Comparison of ENCODE assay signal across 18 mouse cellular contexts in genomic region chr3:108689979-108690378, GRCm38 (mm10). TPM values are rescaled to one million over a fixed set of nuclear protein-coding genes. Genes with fewer than 3 reads are reported as not detected.
DNase-seq lines count a peak whose midpoint lies in the region; ATAC-seq and TF ChIP-seq lines count a peak whose summit lies in the region.
"Had no signal": no experiment of that assay in that cellular context is flagged by ENCODE, and none has a peak within 500 bp of the region (broad histone marks: within the 10 kb centered on the region; RNA-seq: fewer than 3 reads in every experiment).

No protein-coding gene starts in this region.

- TF ChIP-seq POLR2A in heart, adult 2 months (IDR thresholded peaks at IDR 0.05; ENCODE audit: insufficient read depth, low read depth, low read length), result no peak

- intact Hi-C loops in heart, adult 2 months (cut with DNase I), result no loop called here

- H3K4me2 ChIP-seq in forebrain, embryonic 14.5 days (ENCODE audit: low read length), result no peak overlapping the region
- no peak overlapping the region for H3K4me2 ChIP-seq in forebrain, embryonic 16.5 days (ENCODE audit: low read length)
- no peak overlapping the region for H3K4me2 ChIP-seq in embryonic facial prominence, embryonic 15.5 days (replicated peaks)
- H3K4me2 ChIP-seq: heart, embryonic 11.5 days; midbrain, embryonic 12.5 days had no signal

- peak; percentile 27 for DNase-seq in forebrain, embryonic 14.5 days (ENCODE audit: low spot score)
- peak; percentile 32 for DNase-seq in lung, postnatal 10 days
- no peak for DNase-seq in lung, postnatal 4 days
- DNase-seq in telencephalon, adult 2 months (ENCODE audit: low read depth, low spot score), result peak; percentile 33
- DNase-seq in right cerebral cortex, postnatal 10 days (ENCODE audit: low spot score in 2 of 2), result no peak
- DNase-seq in heart, adult 2 months, result no peak
- DNase-seq: gastrocnemius, postnatal 10 days; heart, postnatal 36 days; kidney, adult 8-10 months; liver, postnatal 0 days; right cerebral cortex, postnatal 25 days; thymus, adult 2 months had no signal

- no peak for TF ChIP-seq EP300 in heart, adult 2 months (IDR thresholded peaks at IDR 0.05; ENCODE audit: insufficient read depth, low read depth, low read length)

- no peaks in the 10 kb centered on the region for H3K27me3 ChIP-seq in forebrain, embryonic 14.5 days (replicated peaks; ENCODE audit: control insufficient read depth, insufficient read depth, low read length)
- H3K27me3 ChIP-seq in forebrain, embryonic 16.5 days (replicated peaks; ENCODE audit: control insufficient read depth, insufficient read depth, low read length), result no peaks in the 10 kb centered on the region
- no peaks in the 10 kb centered on the region for H3K27me3 ChIP-seq in embryonic facial prominence, embryonic 15.5 days
- H3K27me3 ChIP-seq in heart, adult 2 months (ENCODE audit: control insufficient read depth, insufficient read depth, low read length), result no peaks in the 10 kb centered on the region
- H3K27me3 ChIP-seq: midbrain, embryonic 12.5 days had no signal

- TF ChIP-seq CTCF in heart, adult 2 months (IDR thresholded peaks at IDR 0.05), result no peak

- no peaks in the 10 kb centered on the region for H3K79me2 ChIP-seq in heart, adult 2 months (replicated peaks; ENCODE audit: control insufficient read depth, insufficient read depth, low read length)

- H3K9ac ChIP-seq in forebrain, embryonic 14.5 days (ENCODE audit: low read length), result no peak overlapping the region
- H3K9ac ChIP-seq in forebrain, embryonic 16.5 days (replicated peaks; ENCODE audit: low read depth, low read length), result no peak overlapping the region
- H3K9ac ChIP-seq in embryonic facial prominence, embryonic 15.5 days, result no peak overlapping the region
- H3K9ac ChIP-seq in heart, adult 2 months (ENCODE audit: low read depth, low read length), result no peak overlapping the region
- H3K9ac ChIP-seq: liver, postnatal 0 days; midbrain, embryonic 12.5 days had no signal

- no peak for ATAC-seq in forebrain, embryonic 14.5 days
- no peak for ATAC-seq in forebrain, embryonic 16.5 days
- ATAC-seq in embryonic facial prominence, embryonic 15.5 days (ENCODE audit: insufficient number of reproducible peaks, low FRiP score, low TSS enrichment, low read depth), result peak; percentile 75; the same call in 1 of the 2 replicates
- ATAC-seq: activated CD4-positive, CD25-positive, alpha-beta regulatory T cell, adult 4 months; liver, postnatal 0 days had no signal

- H3K4me3 ChIP-seq in forebrain, embryonic 14.5 days (ENCODE audit: low read depth, low read length), result no peak overlapping the region
- no peak overlapping the region for H3K4me3 ChIP-seq in forebrain, embryonic 16.5 days (replicated peaks; ENCODE audit: low read length)
- H3K4me3 ChIP-seq in embryonic facial prominence, embryonic 15.5 days (replicated peaks), result no peak overlapping the region
- H3K4me3 ChIP-seq in heart, adult 2 months, result no peak overlapping the region
- H3K4me3 ChIP-seq: forebrain, embryonic 10.5 days; midbrain, embryonic 12.5 days had no signal

- H3K27ac ChIP-seq in forebrain, embryonic 14.5 days (ENCODE audit: low read depth, low read length), result no peak overlapping the region
- H3K27ac ChIP-seq in forebrain, embryonic 16.5 days (ENCODE audit: low read length), result no peak overlapping the region
- H3K27ac ChIP-seq in embryonic facial prominence, embryonic 15.5 days (replicated peaks), result peak overlapping the region; percentile 88
- H3K27ac ChIP-seq in heart, adult 2 months, result no peak overlapping the region
- H3K27ac ChIP-seq: forebrain, embryonic 10.5 days; midbrain, embryonic 12.5 days had no signal

- WGBS in forebrain, embryonic 14.5 days, result 69% methylated on average over 4 of the region's 4 CpGs
- WGBS in forebrain, embryonic 16.5 days, result 60% methylated on average over 4 of the region's 4 CpGs
- 19% methylated on average over 4 of the region's 4 CpGs for WGBS in embryonic facial prominence, embryonic 15.5 days
- WGBS in heart, adult 2 months, result 73% methylated on average over 4 of the region's 4 CpGs

- H3K36me3 ChIP-seq in forebrain, embryonic 14.5 days (ENCODE audit: control insufficient read depth, insufficient read depth, low read length), result peaks cover 46% of the 10 kb centered on the region
- H3K36me3 ChIP-seq in forebrain, embryonic 16.5 days (ENCODE audit: control insufficient read depth, insufficient read depth), result no peaks in the 10 kb centered on the region
- H3K36me3 ChIP-seq in embryonic facial prominence, embryonic 15.5 days, result peaks cover 42% of the 10 kb centered on the region
- H3K36me3 ChIP-seq in heart, adult 2 months (ENCODE audit: control insufficient read depth, insufficient read depth, low read length), result no peaks in the 10 kb centered on the region

- no peaks in the 10 kb centered on the region; the same call in 1 of the 2 replicates for H3K4me1 ChIP-seq in forebrain, embryonic 14.5 days (ENCODE audit: control insufficient read depth, insufficient read depth, low read length)
- no peaks in the 10 kb centered on the region; the same call in 1 of the 2 replicates for H3K4me1 ChIP-seq in forebrain, embryonic 16.5 days (replicated peaks; ENCODE audit: control insufficient read depth, insufficient read depth, low read length)
- H3K4me1 ChIP-seq in embryonic facial prominence, embryonic 15.5 days, result peaks cover 21% of the 10 kb centered on the region
- no peaks in the 10 kb centered on the region for H3K4me1 ChIP-seq in heart, adult 2 months (ENCODE audit: control insufficient read depth, insufficient read depth, low read length)
- H3K4me1 ChIP-seq: forebrain, embryonic 10.5 days had no signal

- no peaks in the 10 kb centered on the region for H3K9me3 ChIP-seq in forebrain, embryonic 14.5 days (replicated peaks; ENCODE audit: control insufficient read depth, low read length)
- H3K9me3 ChIP-seq in forebrain, embryonic 16.5 days (ENCODE audit: control insufficient read depth, low read length), result no peaks in the 10 kb centered on the region
- no peaks in the 10 kb centered on the region for H3K9me3 ChIP-seq in embryonic facial prominence, embryonic 15.5 days (replicated peaks)
- H3K9me3 ChIP-seq: forebrain, embryonic 10.5 days; midbrain, embryonic 12.5 days had no signal

RNA-seq across cellular contexts. Expression of gene Gpsm2, which starts 32.1 kb away (rescaled TPM):
- polyA plus RNA-seq in forebrain, embryonic 14.5 days (2014; fragmentation: Nextera tagmentation; extraction: Ambion mirVana), result 37.2 and 44.8 TPM in 2 replicates
- 33.7 and 36.7 TPM in 2 replicates for polyA plus RNA-seq in forebrain, embryonic 16.5 days (2015; fragmentation: Nextera tagmentation; extraction: Ambion mirVana)
- polyA plus RNA-seq in embryonic facial prominence, embryonic 15.5 days (2015; fragmentation: Nextera tagmentation; extraction: Ambion mirVana), result 68.1 and 75.8 TPM in 2 replicates
- total RNA-seq in heart, adult 2 months (2021), result under 1 TPM; 0.57 to 0.94 TPM
- 0.82 and 0.91 TPM in 2 replicates for polyA plus RNA-seq in heart, adult 2 months (2012; rRNA removed)

RNA-seq across cellular contexts. Expression of gene Clcc1, which starts 36.3 kb away (rescaled TPM):
- 51.4 and 56.6 TPM in 2 replicates for polyA plus RNA-seq in forebrain, embryonic 14.5 days (2014; fragmentation: Nextera tagmentation; extraction: Ambion mirVana)
- polyA plus RNA-seq in forebrain, embryonic 16.5 days (2015; fragmentation: Nextera tagmentation; extraction: Ambion mirVana), result 48.3 and 56.3 TPM in 2 replicates
- polyA plus RNA-seq in embryonic facial prominence, embryonic 15.5 days (2015; fragmentation: Nextera tagmentation; extraction: Ambion mirVana), result 86.3 and 87.5 TPM in 2 replicates
- total RNA-seq in heart, adult 2 months (2021), result 10 to 100 TPM; 42.7 to 52.0 TPM
- polyA plus RNA-seq in heart, adult 2 months (2012; rRNA removed), result 34.0 and 45.2 TPM in 2 replicates

RNA-seq across cellular contexts. Expression of gene Aknad1, which starts 49.5 kb away (rescaled TPM):
- polyA plus RNA-seq in forebrain, embryonic 14.5 days (2014; fragmentation: Nextera tagmentation; extraction: Ambion mirVana), result not detected in 2 replicates
- polyA plus RNA-seq in forebrain, embryonic 16.5 days (2015; fragmentation: Nextera tagmentation; extraction: Ambion mirVana), result not detected in 2 replicates
- 1.2 and 1.6 TPM in 2 replicates for polyA plus RNA-seq in embryonic facial prominence, embryonic 15.5 days (2015; fragmentation: Nextera tagmentation; extraction: Ambion mirVana)
- total RNA-seq in heart, adult 2 months (2021), result under 1 TPM in 1 of 2 experiments, not detected in 1; 0.05 TPM
- polyA plus RNA-seq in heart, adult 2 months (2012; rRNA removed), result 0.04 and 0.06 TPM in 2 replicates
- total RNA-seq: heart, postnatal 36 days had no signal
- polyA plus RNA-seq: activated CD4-positive, CD25-positive, alpha-beta regulatory T cell, adult 4 months; forebrain, embryonic 10.5 days; heart, embryonic 11.5 days had no signal

Comparison
In these comparisons a context has a peak if more than half of its experiments do, and no peak if none do; other contexts are left out.
1. DNase-seq: peak in forebrain, embryonic 14.5 days (single experiment), lung, postnatal 10 days (single experiment) and telencephalon, adult 2 months (single experiment); none in lung, postnatal 4 days (0 of 2), right cerebral cortex, postnatal 10 days (0 of 2) and heart, adult 2 months (0 of 2).
2. RNA of gene Gpsm2, which starts 32.1 kb away (polyA plus RNA-seq): 68.1 to 75.8 TPM in embryonic facial prominence, embryonic 15.5 days, 37.2 to 44.8 TPM in forebrain, embryonic 14.5 days and 33.7 to 36.7 TPM in forebrain, embryonic 16.5 days; 0.82 to 0.91 TPM in heart, adult 2 months; every median in the first group is over 10 times any median in the second.